Mouse (Mus musculus) embryonic facial prominence, embryonic 10.5 days (tissue): ENCODE measurements at regions not wholly inside any gene's neighbourhood (a gene's known extent, or its start where the extent isn't known, plus 50 kb on each side); places are given as distances from the start of the nearest gene placed in this dataset.

ENCODE experiments used
- DNase-seq: peaks from one replicate; pipeline ENCODE4 v3.0.0-alpha.2; 2017; ENCODE audit warnings: low spot score
- H3K27ac ChIP-seq: fragments of 300-500 bp; sonication (generic); replicated peaks from 2 replicates; pipeline ENCODE4 v1.5.1; 2016; ENCODE audit warnings: mild to moderate bottlenecking
- H3K27me3 ChIP-seq: fragments of 300-500 bp; sonication (generic); replicated peaks from 2 replicates; pipeline ENCODE4 v1.6.1; 2016; ENCODE audit warnings: low read depth, mild to moderate bottlenecking; ENCODE audit not compliant: poor library complexity, severe bottlenecking
- H3K36me3 ChIP-seq: fragments of 300-500 bp; sonication (generic); replicated peaks from 2 replicates; pipeline ENCODE4 v1.6.1; 2016; ENCODE audit warnings: mild to moderate bottlenecking, moderate library complexity
- H3K4me1 ChIP-seq: fragments of 300-500 bp; sonication (generic); 2 replicates; pipeline ENCODE4 v1.6.1; 2016
- H3K4me3 ChIP-seq: fragments of 300-500 bp; sonication (generic); 2 replicates; pipeline ENCODE4 v1.5.1; 2016; ENCODE audit warnings: mild to moderate bottlenecking, moderate library complexity
- H3K9me3 ChIP-seq: fragments of 300-500 bp; sonication (generic); 2 replicates; pipeline ENCODE4 v1.6.1; 2016; ENCODE audit warnings: mild to moderate bottlenecking
- WGBS: fragments of 180-500 bp; shearing (Covaris S2); methylation state at CpG from one replicate; pipeline ENCODE4 v1.1.7; 2016; 5-methylcytosine and 5-hydroxymethylcytosine counted together

- H3K27ac ChIP-seq: no peak overlapping the region
- peaks cover 37% of the 10 kb centered on the region for H3K4me1 ChIP-seq
Observed at GRCm38 (mm10) chr12:50194714-50195113, 454.2 kb downstream of the Prkd1 start.

GRCm38 (mm10) chr12:50196339-50196738 lies 452.6 kb downstream of the Prkd1 start:
- H3K36me3 ChIP-seq: no peaks in the 10 kb centered on the region
- WGBS: 40% methylated on average over 2 of the region's 2 CpGs
- H3K4me3 ChIP-seq: no peak overlapping the region
- peaks cover 37% of the 10 kb centered on the region for H3K4me1 ChIP-seq
- no peaks in the 10 kb centered on the region for H3K9me3 ChIP-seq
- no peak for DNase-seq
- H3K27ac ChIP-seq: no peak overlapping the region
- H3K27me3 ChIP-seq: peaks cover 9% of the 10 kb centered on the region; the same call in 1 of the 2 replicates

More at GRCm38 (mm10) chr12:50194714-50195113, 454.2 kb downstream of the Prkd1 start:
- H3K9me3 ChIP-seq: no peaks in the 10 kb centered on the region
- H3K36me3 ChIP-seq: no peaks in the 10 kb centered on the region
- no peak overlapping the region for H3K4me3 ChIP-seq
- no peak for DNase-seq
- H3K27me3 ChIP-seq: peaks cover 9% of the 10 kb centered on the region; the same call in 1 of the 2 replicates

- H3K27me3 ChIP-seq: no peaks in the 10 kb centered on the region
- no peak overlapping the region for H3K4me3 ChIP-seq
- H3K27ac ChIP-seq: no peak overlapping the region
- no peaks in the 10 kb centered on the region for H3K4me1 ChIP-seq
- no peak for DNase-seq
- no peaks in the 10 kb centered on the region for H3K9me3 ChIP-seq
- WGBS: 85% methylated on average over 1 of the region's 1 CpGs
- no peaks in the 10 kb centered on the region for H3K36me3 ChIP-seq
Observed at GRCm38 (mm10) chr12:50241139-50241538, 407.8 kb downstream of the Prkd1 start.

- Histone ChIP-seq H3K4me3 (no peak overlapping the region), H3K4me1 (no peaks in the 10 kb centered on the region), H3K27me3 (no peaks in the 10 kb centered on the region), H3K27ac (no peak overlapping the region), H3K36me3 (no peaks in the 10 kb centered on the region), H3K9me3 (no peaks in the 10 kb centered on the region)
- WGBS: 77% methylated on average over 4 of the region's 4 CpGs
- DNase-seq: no peak
Observed at GRCm38 (mm10) chr12:50258901-50259300, 390.0 kb downstream of the Prkd1 start.

- 70% methylated on average over 4 of the region's 4 CpGs for WGBS
- no peak overlapping the region for H3K4me3 ChIP-seq
- DNase-seq: no peak
- H3K4me1 ChIP-seq: no peaks in the 10 kb centered on the region
- H3K9me3 ChIP-seq: no peaks in the 10 kb centered on the region
- no peak overlapping the region for H3K27ac ChIP-seq
- H3K36me3 ChIP-seq: no peaks in the 10 kb centered on the region
- H3K27me3 ChIP-seq: no peaks in the 10 kb centered on the region
Observed at GRCm38 (mm10) chr12:50261072-50261471, 387.8 kb downstream of the Prkd1 start.

GRCm38 (mm10) chr12:50273239-50273880 lies 375.5 kb downstream of the Prkd1 start:
- 90% methylated on average over 2 of the region's 2 CpGs for WGBS
- no peaks in the 10 kb centered on the region for H3K27me3 ChIP-seq
- H3K4me1 ChIP-seq: no peaks in the 10 kb centered on the region
- no peaks in the 10 kb centered on the region for H3K36me3 ChIP-seq
- DNase-seq: no peak
- H3K27ac ChIP-seq: no peak overlapping the region
- no peak overlapping the region for H3K4me3 ChIP-seq
- H3K9me3 ChIP-seq: no peaks in the 10 kb centered on the region

GRCm38 (mm10) chr12:50281615-50282014 lies 367.3 kb downstream of the Prkd1 start:
- H3K4me3 ChIP-seq: no peak overlapping the region
- WGBS: 76% methylated on average over 1 of the region's 1 CpGs
- DNase-seq: no peak

More at GRCm38 (mm10) chr12:50281615-50282014, 367.3 kb downstream of the Prkd1 start:
- H3K27ac ChIP-seq: no peak overlapping the region
- H3K36me3 ChIP-seq: no peaks in the 10 kb centered on the region
- no peaks in the 10 kb centered on the region for H3K27me3 ChIP-seq
- H3K9me3 ChIP-seq: no peaks in the 10 kb centered on the region
- no peaks in the 10 kb centered on the region for H3K4me1 ChIP-seq
